Mouse (Mus musculus) liver, embryonic 14.5 days (tissue): ENCODE results near the gene Fndc10.

Experiments used
- CTCF ChIP-seq: IDR thresholded peaks from 2 replicates; pipeline ENCODE4 v1.5.1; 2016; ENCODE audit warnings: antibody characterized with exemption, low read depth, control low read depth
- EP300 ChIP-seq: IDR thresholded peaks from 2 replicates; pipeline ENCODE4 v1.6.1; 2016; ENCODE audit warnings: antibody characterized with exemption, low read depth

DNA sequence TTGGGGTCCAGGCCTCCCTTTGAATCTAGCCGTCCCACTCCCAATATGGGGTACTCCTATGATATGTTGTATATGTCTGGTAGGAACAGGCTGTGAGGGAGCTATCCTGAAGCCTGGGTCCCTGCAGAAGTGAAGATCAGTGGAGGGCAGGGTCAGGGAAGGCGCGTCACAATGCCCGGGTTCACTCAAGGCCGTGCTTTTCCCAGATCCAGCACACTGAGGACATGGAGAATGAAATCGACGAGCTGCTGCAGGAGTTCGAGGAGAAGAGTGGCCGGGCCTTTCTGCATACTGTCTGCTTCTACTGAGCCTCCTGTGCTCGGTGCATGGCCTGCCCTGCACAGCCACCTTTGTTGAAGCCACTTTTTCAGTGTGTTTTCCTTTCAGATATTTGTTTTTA lies 39.1 kb downstream of the Fndc10 start:
- TF ChIP-seq EP300 (no peak), CTCF (no peak)
